Mouse (Mus musculus) myocyte (in vitro differentiated cells): ENCODE results near the gene Gm28053. TPM values are rescaled to one million over a fixed set of nuclear protein-coding genes. Genes with fewer than 3 reads are reported as not detected.

Source experiments
- H3K27me3 ChIP-seq: one replicate; pipeline ENCODE4 v1.6.1; 2011; ENCODE audit not compliant: control insufficient read depth, insufficient read depth, insufficient read length
- H3K36me3 ChIP-seq: one replicate; pipeline ENCODE4 v1.6.1; 2011; ENCODE audit not compliant: control insufficient read depth, insufficient read depth
- H3K4me2 ChIP-seq: one replicate; pipeline ENCODE4 v1.6.1; 2011; ENCODE audit warnings: low read depth, control low read depth
- H3K4me3 ChIP-seq: one replicate; pipeline ENCODE4 v1.5.1; 2011; ENCODE audit warnings: mild to moderate bottlenecking, control low read depth, moderate library complexity
- H3K79me2 ChIP-seq: one replicate; pipeline ENCODE4 v1.6.1; 2011; ENCODE audit not compliant: control insufficient read depth, insufficient read depth
- H3ac ChIP-seq: one replicate; pipeline ENCODE4 v1.6.1; 2011; ENCODE audit not compliant: control insufficient read depth, insufficient read length
- CEBPB ChIP-seq: IDR thresholded peaks from 2 replicates; pipeline ENCODE4 v1.6.1; 2011; ENCODE audit warnings: mild to moderate bottlenecking, moderate library complexity; ENCODE audit not compliant: poor library complexity, insufficient read depth, severe bottlenecking
- E2F4 ChIP-seq: IDR thresholded peaks from one replicate; pipeline ENCODE4 v1.6.1; 2011; ENCODE audit warnings: mild to moderate bottlenecking, control low read depth, moderate library complexity; ENCODE audit not compliant: insufficient read depth
- MAX ChIP-seq: IDR thresholded peaks from one replicate; pipeline ENCODE4 v1.6.1; 2011; ENCODE audit warnings: low read depth, mild to moderate bottlenecking, control low read depth
- MYOD1 ChIP-seq, 3 experiments: IDR thresholded peaks; one replicate each; pipeline ENCODE4 v1.6.1; 2011; ENCODE audit warnings: control low read depth in 2 of 3, low read depth in 2 of 3, mild to moderate bottlenecking in 2 of 3, moderate library complexity in 1 of 3; ENCODE audit not compliant: insufficient read length in 2 of 3, control insufficient read depth in 1 of 3
- MYOG ChIP-seq, 3 experiments: IDR thresholded peaks; one replicate each; pipeline ENCODE4 v1.6.1; 2011; ENCODE audit warnings: control low read depth in 2 of 3, low read depth in 2 of 3, mild to moderate bottlenecking in 2 of 3; ENCODE audit not compliant: insufficient read length in 2 of 3, control insufficient read depth in 1 of 3, insufficient read depth in 1 of 3
- POLR2A ChIP-seq: IDR thresholded peaks from one replicate; pipeline ENCODE4 v1.6.1; 2011; ENCODE audit warnings: low read depth, mild to moderate bottlenecking, control low read depth, moderate library complexity; ENCODE audit not compliant: insufficient read length
- POLR2AphosphoS2 ChIP-seq: IDR thresholded peaks from one replicate; pipeline ENCODE4 v1.6.1; 2011; ENCODE audit warnings: low read depth, control low read depth; ENCODE audit not compliant: insufficient read length
- REST ChIP-seq: IDR thresholded peaks from one replicate; pipeline ENCODE4 v1.6.1; 2011; ENCODE audit warnings: mild to moderate bottlenecking, control low read depth, moderate library complexity; ENCODE audit not compliant: insufficient read depth, insufficient read length
- SRF ChIP-seq: IDR thresholded peaks from one replicate; pipeline ENCODE4 v1.6.1; 2011; ENCODE audit warnings: low read depth; ENCODE audit not compliant: control insufficient read depth, insufficient read length
- TCF12 ChIP-seq: IDR thresholded peaks from one replicate; pipeline ENCODE4 v1.6.1; 2011; ENCODE audit warnings: mild to moderate bottlenecking, control low read depth; ENCODE audit not compliant: poor library complexity, insufficient read depth, severe bottlenecking
- TCF3 ChIP-seq: IDR thresholded peaks from one replicate; pipeline ENCODE4 v1.6.1; 2011; ENCODE audit warnings: low read depth, control low read depth; ENCODE audit not compliant: insufficient read length
- USF1 ChIP-seq: IDR thresholded peaks from one replicate; pipeline ENCODE4 v1.6.1; 2011; ENCODE audit warnings: low read depth, mild to moderate bottlenecking, control low read depth, moderate library complexity
- polyA plus RNA-seq: library from polyadenylated mRNA; unstranded; fragments of >200 nt; fragmentation: generic; extraction: Trizol; gene quantifications from one replicate; pipeline ENCODE4 v1.2.1, GENCODE M21; 2012; ENCODE audit warnings: missing spikeins

Gene Gm28053
- polyA plus RNA-seq, 1 experiment = not detected

DNA sequence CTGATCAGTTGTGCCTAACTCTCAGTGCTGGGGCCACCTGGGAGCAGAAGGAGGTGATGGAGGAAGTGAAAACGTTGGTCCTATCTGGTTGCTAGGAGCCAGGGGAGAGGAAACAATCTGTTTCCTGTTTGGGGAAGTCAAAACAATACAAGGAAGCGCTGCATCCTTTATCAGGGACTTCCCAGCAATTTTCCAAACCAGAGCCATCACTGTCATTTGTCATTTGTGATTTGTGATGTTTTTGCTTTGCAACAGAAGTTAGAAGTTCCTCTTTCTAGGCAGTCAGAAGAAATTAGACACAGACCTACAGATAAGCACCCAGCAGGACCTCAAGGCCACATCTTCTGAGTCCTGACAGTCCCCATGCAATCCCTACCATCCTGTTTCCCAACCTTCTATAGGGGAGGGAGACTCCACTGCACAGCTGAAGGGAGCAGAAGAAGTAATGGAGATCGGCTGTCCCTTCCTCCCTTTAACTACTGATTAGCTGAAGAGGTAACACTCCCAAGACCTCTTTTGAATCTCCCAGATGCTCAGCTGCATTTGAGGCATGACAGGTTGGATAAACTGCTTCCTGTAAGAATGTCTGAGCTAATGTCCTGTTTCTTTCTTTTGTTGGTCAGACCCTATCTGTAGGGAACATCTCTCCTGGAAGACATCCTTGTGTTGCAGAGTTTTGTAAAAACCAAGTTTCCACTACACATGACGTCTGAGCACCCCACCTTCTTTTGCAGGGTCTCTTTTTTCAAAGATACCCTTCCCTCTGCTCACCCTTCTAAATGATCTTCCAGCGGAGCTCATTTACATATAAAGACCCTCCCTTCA is 17.9 kb upstream of the Gm28053 start:
- H3K4me3 ChIP-seq = no peak overlapping the region

DNA sequence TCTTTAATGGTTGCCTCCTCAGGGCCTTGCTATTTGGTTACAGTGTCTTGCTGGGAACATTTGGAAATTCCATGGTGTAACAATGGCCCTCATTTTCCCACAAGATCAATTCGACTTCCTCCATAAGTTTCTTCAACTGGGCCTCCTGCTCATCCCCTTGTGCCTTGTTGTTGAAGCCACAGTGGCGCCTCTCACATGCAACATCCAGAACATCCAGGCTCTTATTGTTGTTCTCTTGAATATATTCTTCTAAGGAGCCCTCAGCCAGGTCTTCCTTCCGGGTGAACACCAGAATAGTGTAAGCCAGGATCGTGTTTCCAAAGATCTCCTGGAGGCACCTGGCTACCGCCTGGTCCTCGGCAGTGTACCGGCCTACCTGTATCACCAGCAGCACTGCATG is 16.3 kb upstream of the Gm28053 start:
- Histone ChIP-seq H3K4me2 (no peak overlapping the region), H3K27me3 (no peaks in the 10 kb centered on the region), H3K36me3 (no peaks in the 10 kb centered on the region), H3K4me3 (no peak overlapping the region), H3K79me2 (no peaks in the 10 kb centered on the region), H3ac (no peak overlapping the region)
- no peak for TF ChIP-seq USF1
- TF ChIP-seq MAX = no peak
- no peak for TF ChIP-seq CEBPB
- no peak for TF ChIP-seq TCF12
- TF ChIP-seq SRF = no peak
- no peak for TF ChIP-seq MYOD1 (IDR thresholded peaks at IDR 0.05; ENCODE audit: control insufficient read depth in 1 of 3, insufficient read length in 2 of 3, low read depth in 2 of 3)
- no peak for TF ChIP-seq REST
- no peak for TF ChIP-seq POLR2A

More for the DNA sequence above, 17.9 kb upstream of the Gm28053 start:
- H3ac ChIP-seq = no peak overlapping the region
- H3K79me2 ChIP-seq = no peaks in the 10 kb centered on the region
- H3K36me3 ChIP-seq = no peaks in the 10 kb centered on the region
- no peak overlapping the region for H3K4me2 ChIP-seq
- H3K27me3 ChIP-seq = no peaks in the 10 kb centered on the region
- TF ChIP-seq E2F4 (no peak), USF1 (no peak), TCF3 (no peak), MAX (no peak), POLR2AphosphoS2 (no peak), MYOG (IDR thresholded peaks at IDR 0.05; ENCODE audit: control insufficient read depth in 1 of 3, insufficient read depth in 1 of 3, insufficient read length in 2 of 3, low read depth in 2 of 3) (no peak), TCF12 (no peak), REST (no peak)

DNA sequence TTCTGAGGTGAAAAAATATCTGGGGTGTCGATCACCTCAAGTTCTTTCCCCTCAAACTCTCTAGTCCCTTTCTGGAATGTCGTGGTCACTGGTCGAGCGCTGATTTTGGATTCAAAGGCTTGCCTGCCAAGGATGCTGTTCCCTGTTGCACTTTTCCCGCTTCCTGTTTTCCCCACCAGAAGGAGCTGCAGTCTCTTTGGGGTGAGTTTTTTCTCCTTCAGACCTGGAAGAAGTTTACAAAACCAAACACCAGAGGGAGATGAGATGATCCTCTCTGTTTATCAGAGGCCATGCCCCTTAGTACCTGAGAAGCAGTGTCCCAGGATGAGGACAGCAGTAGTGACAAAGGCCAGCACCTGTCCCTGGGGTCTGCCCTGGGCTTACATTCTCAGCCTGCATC is 15.8 kb upstream of the Gm28053 start:
- Histone ChIP-seq H3K4me2 (no peak overlapping the region), H3K36me3 (no peaks in the 10 kb centered on the region), H3K4me3 (no peak overlapping the region), H3K27me3 (no peaks in the 10 kb centered on the region), H3K79me2 (no peaks in the 10 kb centered on the region), H3ac (no peak overlapping the region)
- TF ChIP-seq REST = no peak
- TF ChIP-seq POLR2A = no peak
- TF ChIP-seq POLR2AphosphoS2 = no peak

DNA sequence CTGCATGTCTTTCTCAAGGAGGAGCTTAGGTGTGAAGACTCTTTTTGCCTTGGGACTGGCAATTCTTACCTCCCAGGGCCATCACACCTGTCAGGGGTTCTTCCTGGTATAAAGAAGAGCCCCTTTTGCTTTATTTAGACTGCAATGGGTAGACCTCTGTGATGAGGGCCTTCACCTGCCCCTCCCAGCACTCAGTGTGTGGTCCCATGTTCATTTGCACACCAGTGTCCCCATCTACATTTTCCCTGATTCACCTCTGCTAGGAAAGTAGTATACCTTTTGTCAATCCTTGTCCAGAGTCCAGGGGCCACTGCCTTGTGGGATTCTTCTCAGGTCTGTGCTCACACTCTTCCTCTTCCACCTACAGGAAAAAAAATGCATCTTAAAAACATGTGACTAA is 14.3 kb upstream of the Gm28053 start:
- TF ChIP-seq USF1 (no peak), MYOD1 (IDR thresholded peaks at IDR 0.05; ENCODE audit: control insufficient read depth in 1 of 3, insufficient read length in 2 of 3, low read depth in 2 of 3) (no peak), POLR2A (no peak), E2F4 (no peak), TCF12 (no peak)
- H3K27me3 ChIP-seq = no peaks in the 10 kb centered on the region

DNA sequence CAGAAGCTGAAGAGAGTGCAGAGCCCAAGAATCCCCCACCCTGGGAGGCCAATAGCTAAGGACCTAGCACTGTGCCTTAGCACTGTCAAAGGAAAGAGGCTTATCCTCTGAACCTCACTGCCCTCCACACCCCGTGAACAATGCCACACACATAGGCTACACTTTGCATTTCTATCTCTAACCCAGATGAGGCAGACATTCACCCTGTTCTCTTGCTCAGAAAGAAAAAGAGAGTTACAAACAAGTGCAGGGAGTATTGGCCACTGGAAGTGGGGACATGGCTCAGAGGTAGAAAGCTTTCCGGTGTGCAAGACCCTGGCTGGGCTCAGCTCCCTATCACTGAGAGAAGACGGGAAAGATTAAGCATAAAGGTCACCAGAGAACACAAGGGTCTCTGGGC is 12.3 kb upstream of the Gm28053 start:
- H3K4me2 ChIP-seq = no peak overlapping the region
- H3ac ChIP-seq = no peak overlapping the region
- H3K36me3 ChIP-seq = no peaks in the 10 kb centered on the region
- TF ChIP-seq MAX (no peak), POLR2AphosphoS2 (no peak), MYOD1 (IDR thresholded peaks at IDR 0.05; ENCODE audit: control insufficient read depth in 1 of 3, insufficient read length in 2 of 3, low read depth in 2 of 3) (no peak), REST (no peak), POLR2A (no peak), SRF (no peak), MYOG (IDR thresholded peaks at IDR 0.05; ENCODE audit: control insufficient read depth in 1 of 3, insufficient read depth in 1 of 3, insufficient read length in 2 of 3, low read depth in 2 of 3) (no peak), TCF12 (no peak), TCF3 (no peak)
- H3K79me2 ChIP-seq = no peaks in the 10 kb centered on the region
- H3K4me3 ChIP-seq = no peak overlapping the region
- no peaks in the 10 kb centered on the region for H3K27me3 ChIP-seq

More for the DNA sequence above, 14.3 kb upstream of the Gm28053 start:
- Histone ChIP-seq H3K4me3 (no peak overlapping the region), H3K4me2 (no peak overlapping the region), H3K79me2 (no peaks in the 10 kb centered on the region), H3K36me3 (no peaks in the 10 kb centered on the region), H3ac (no peak overlapping the region)
